Mouse (Mus musculus) embryonic fibroblast, embryonic 13.5 days (primary cell): ENCODE data around the gene Cadm3. TPM values are rescaled to one million over a fixed set of nuclear protein-coding genes. Genes with fewer than 3 reads are reported as not detected.
A peak's percentile ranks its signal among the peaks of the same experiment; 100 is the strongest.

Source experiments
- H3K27ac ChIP-seq: 2 replicates; pipeline ENCODE4 v1.5.1; 2012; ENCODE audit warnings: low read length, control low read depth, inconsistent platforms; ENCODE audit not compliant: insufficient read depth
- H3K4me1 ChIP-seq: 2 replicates; pipeline ENCODE4 v1.6.1; 2011; ENCODE audit warnings: low read length; ENCODE audit not compliant: control insufficient read depth, insufficient read depth
- H3K4me3 ChIP-seq: 2 replicates; pipeline ENCODE4 v1.5.1; 2011; ENCODE audit warnings: mild to moderate bottlenecking, control low read depth, low read length; ENCODE audit not compliant: insufficient read depth
- CTCF ChIP-seq: IDR thresholded peaks from 2 replicates; pipeline ENCODE4 v1.5.1; 2011; ENCODE audit warnings: mild to moderate bottlenecking, control low read depth, low read length, moderate library complexity, borderline replicate concordance; ENCODE audit not compliant: insufficient read depth
- POLR2A ChIP-seq: IDR thresholded peaks from 2 replicates; pipeline ENCODE4 v1.6.1; 2011; ENCODE audit warnings: low read depth, mild to moderate bottlenecking, control low read depth, low read length, moderate library complexity
- polyA plus RNA-seq: library from polyadenylated mRNA; stranded (reverse); fragments of >200 nt; gene quantifications from 2 replicates; pipeline ENCODE4 v1.2.4, GENCODE M21; 2011; ENCODE audit warnings: low read depth; ENCODE audit not compliant: missing spikeins, insufficient read length

Gene Cadm3
- polyA plus RNA-seq, 1 experiment, result 2.1 TPM

GRCm38 (mm10) chr1:173343934-173344333 lies 23.6 kb downstream of the Cadm3 start:
- no peak for TF ChIP-seq CTCF
- TF ChIP-seq POLR2A, result no peak
- H3K4me3 ChIP-seq, result no peak overlapping the region
- H3K27ac ChIP-seq, result no peak overlapping the region
- no peaks in the 10 kb centered on the region for H3K4me1 ChIP-seq

GRCm38 (mm10) chr1:173342425-173342824 lies 25.1 kb downstream of the Cadm3 start:
- no peaks in the 10 kb centered on the region for H3K4me1 ChIP-seq
- H3K4me3 ChIP-seq, result no peak overlapping the region
- H3K27ac ChIP-seq, result no peak overlapping the region
- no peak for TF ChIP-seq CTCF
- TF ChIP-seq POLR2A, result no peak

DNA sequence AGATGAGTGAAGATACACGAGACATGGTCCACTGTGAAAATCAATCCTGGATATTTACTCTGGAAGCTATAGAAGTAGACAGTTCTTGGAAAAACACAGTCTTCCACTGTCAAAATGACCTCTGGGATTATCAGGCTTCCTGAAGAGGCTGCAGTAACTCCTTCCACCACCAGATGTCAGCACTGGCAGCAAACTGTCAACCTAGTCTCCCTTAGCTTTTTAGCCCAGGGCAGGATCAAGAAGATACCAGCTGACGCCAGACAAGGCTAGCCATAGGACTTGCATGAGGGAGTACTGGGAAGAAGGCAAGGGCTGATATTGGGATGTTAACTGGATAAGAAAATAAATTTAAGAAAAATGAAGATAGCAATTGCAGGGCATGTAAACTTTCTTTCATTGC lies 28.0 kb downstream of the Cadm3 start:
- Histone ChIP-seq H3K4me1 (no peaks in the 10 kb centered on the region), H3K4me3 (no peak overlapping the region)
- no peak for TF ChIP-seq POLR2A
- TF ChIP-seq CTCF, result peak; percentile 69; the same call in 1 of the 2 replicates

DNA sequence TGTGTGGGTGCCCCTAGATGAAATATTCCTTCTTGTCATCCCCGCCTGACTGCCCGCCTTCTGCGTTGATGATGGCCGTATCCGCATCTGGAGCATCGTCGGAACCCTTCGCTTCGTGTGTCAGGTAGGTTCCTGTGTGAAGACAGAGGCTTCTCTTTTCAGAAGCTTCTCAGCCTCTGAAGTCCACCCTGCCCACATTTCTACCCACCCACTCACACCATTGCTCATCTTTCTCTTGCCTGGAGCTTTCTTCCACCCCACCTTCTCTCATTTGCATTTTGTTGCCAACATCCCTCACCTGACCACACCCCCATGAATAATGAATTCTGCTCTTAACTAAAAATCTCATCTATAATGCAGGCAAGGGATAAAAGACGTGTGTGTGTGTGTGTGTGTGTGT lies 30.5 kb downstream of the Cadm3 start:
- Histone ChIP-seq H3K27ac (no peak overlapping the region), H3K4me3 (no peak overlapping the region), H3K4me1 (no peaks in the 10 kb centered on the region)
- TF ChIP-seq POLR2A (no peak), CTCF (no peak)

More for the DNA sequence above, 28.0 kb downstream of the Cadm3 start:
- H3K27ac ChIP-seq, result no peak overlapping the region

DNA sequence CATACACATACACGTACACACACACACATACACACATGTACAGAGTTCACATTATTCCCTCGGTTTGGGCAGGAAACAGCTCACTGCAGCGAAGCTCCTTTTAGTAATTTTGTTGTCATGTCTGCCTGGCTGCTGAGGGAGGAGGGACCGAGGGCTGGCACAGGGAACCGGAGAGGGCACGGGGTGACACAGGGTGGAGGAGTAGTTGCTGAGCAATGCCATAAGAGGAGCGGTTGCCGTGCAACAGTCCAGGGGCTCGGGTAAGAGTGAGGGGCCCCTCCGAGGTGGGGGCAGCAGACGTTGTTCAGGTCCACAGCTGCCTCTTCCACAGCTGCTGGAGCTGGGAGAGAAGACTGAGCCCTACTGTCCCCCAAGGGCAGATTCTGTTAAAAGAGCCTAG lies 31.6 kb downstream of the Cadm3 start:
- TF ChIP-seq POLR2A (no peak), CTCF (no peak)
- no peak overlapping the region for H3K4me3 ChIP-seq
- no peaks in the 10 kb centered on the region for H3K4me1 ChIP-seq
- H3K27ac ChIP-seq, result no peak overlapping the region

GRCm38 (mm10) chr1:173333312-173334253 lies 33.9 kb downstream of the Cadm3 start, which contains the start of gene Ackr1:
Gene Ackr1 (minus strand): TSS chr1:173333750.
- Histone ChIP-seq H3K4me3 (no peak within 1 kb of the TSS), H3K4me1 (no peaks in the 10 kb centered on the region), H3K27ac (no peak within 1 kb of the TSS)
- TF ChIP-seq CTCF, result no peak
- no peak for TF ChIP-seq POLR2A

DNA sequence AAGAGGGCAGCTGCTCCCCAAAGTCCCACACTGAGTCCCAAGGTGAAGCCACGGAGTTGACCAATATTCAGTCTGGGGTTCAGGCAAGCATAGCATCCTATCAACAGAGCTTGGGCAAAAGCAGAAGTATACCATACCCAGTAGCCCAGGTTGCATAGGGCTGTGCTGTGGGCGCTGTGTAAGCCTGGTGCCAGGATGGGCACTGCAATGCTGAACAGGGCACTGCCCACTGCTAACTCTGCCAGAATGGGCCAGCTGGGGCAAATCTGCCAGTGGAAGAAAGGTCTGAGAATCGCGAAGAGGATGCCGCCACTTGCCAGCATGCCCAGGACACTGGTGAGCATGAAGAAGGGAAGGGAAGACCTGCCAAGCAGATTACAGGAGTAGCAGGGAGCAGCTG lies 35.1 kb downstream of the Cadm3 start:
- Histone ChIP-seq H3K27ac (no peak overlapping the region), H3K4me1 (no peaks in the 10 kb centered on the region), H3K4me3 (no peak overlapping the region)
- TF ChIP-seq POLR2A, result no peak
- TF ChIP-seq CTCF, result no peak

- no peak overlapping the region for H3K27ac ChIP-seq
- no peaks in the 10 kb centered on the region for H3K4me1 ChIP-seq
- H3K4me3 ChIP-seq, result no peak overlapping the region
- TF ChIP-seq POLR2A (no peak), CTCF (no peak)
Measured at GRCm38 (mm10) chr1:173329743-173330142, 37.8 kb downstream of the Cadm3 start.

DNA sequence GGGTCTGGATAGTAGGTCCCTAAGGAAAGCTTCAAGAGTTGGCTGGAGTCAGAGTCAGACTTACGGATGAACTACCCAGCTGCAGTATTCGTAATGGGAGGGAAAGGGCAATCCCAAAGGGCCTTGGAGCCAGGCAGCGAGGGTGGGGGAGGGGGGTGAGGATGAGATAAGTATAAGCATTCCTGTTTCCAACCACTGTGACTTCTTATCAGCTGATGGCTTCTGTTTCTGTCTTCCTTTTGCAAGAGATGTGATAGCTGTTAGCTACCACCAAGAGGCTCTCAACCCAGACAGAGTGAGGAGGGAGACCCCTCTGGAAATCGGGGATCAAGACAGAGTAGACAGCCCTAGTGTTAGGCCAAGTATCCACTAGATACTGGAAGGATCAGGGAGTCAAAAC lies 38.3 kb downstream of the Cadm3 start:
- no peak for TF ChIP-seq CTCF
- no peak for TF ChIP-seq POLR2A
- Histone ChIP-seq H3K4me3 (no peak overlapping the region), H3K4me1 (no peaks in the 10 kb centered on the region), H3K27ac (no peak overlapping the region)

- H3K4me3 ChIP-seq, result no peak overlapping the region
- TF ChIP-seq CTCF, result no peak
- TF ChIP-seq POLR2A, result no peak
- H3K4me1 ChIP-seq, result no peaks in the 10 kb centered on the region
- H3K27ac ChIP-seq, result no peak overlapping the region
Measured at GRCm38 (mm10) chr1:173328446-173328845, 39.0 kb downstream of the Cadm3 start.

DNA sequence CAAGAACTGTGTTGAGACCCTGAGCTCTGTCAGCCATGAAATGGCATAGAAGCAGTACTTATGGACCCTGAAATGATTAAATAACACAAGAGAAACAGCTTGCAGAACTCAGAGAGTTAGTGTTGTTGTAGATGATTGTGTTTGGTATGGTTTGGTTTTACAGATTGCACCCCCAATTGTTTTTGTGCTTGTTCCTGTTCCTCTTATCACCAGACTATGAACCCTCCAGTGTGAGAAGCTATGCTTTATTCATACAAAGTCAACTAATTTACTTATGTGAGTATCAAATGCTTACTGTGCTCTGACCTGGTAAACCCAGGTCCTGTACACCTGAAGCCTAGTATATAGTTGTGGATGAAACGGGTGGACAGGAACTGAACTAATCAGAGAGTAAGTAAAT lies 40.9 kb downstream of the Cadm3 start:
- Histone ChIP-seq H3K4me1 (no peaks in the 10 kb centered on the region), H3K27ac (no peak overlapping the region), H3K4me3 (no peak overlapping the region)
- no peak for TF ChIP-seq POLR2A
- no peak for TF ChIP-seq CTCF
